Mouse (Mus musculus): ENCODE data around the gene Tmem82.

Gene Tmem82

GRCm38 (mm10) chr4:141618565-141619243 lies at the start of gene Tmem82:
Gene Tmem82, minus strand, starts transcription at chr4:141618633.
- Histone ChIP-seq H3K36me3 (ENCODE audit: control insufficient read depth, insufficient read depth, low read length, poor library complexity, severe bottlenecking) (no peaks in the 10 kb centered on the region), H3K27me3 (ENCODE audit: control insufficient read depth, insufficient read depth, low read length, poor library complexity, severe bottlenecking) (no peaks in the 10 kb centered on the region)
- peak; percentile 81 for DNase-seq (ENCODE audit: low read depth, low spot score)

GRCm38 (mm10) chr4:141664799-141665198 lies 46.4 kb upstream of the Tmem82 start, which contains the start of gene Plekhm2:
Gene Plekhm2, minus strand, starts transcription at chr4:141664899.
- DNase-seq (ENCODE audit: low read depth, low spot score): no peak
- no peaks in the 10 kb centered on the region for H3K36me3 ChIP-seq (ENCODE audit: control insufficient read depth, insufficient read depth, low read length, poor library complexity, severe bottlenecking)
- no peaks in the 10 kb centered on the region for H3K27me3 ChIP-seq (ENCODE audit: control insufficient read depth, insufficient read depth, low read length, poor library complexity, severe bottlenecking)

GRCm38 (mm10) chr4:141664011-141664745 lies 45.7 kb upstream of the Tmem82 start:
- no peaks in the 10 kb centered on the region for H3K36me3 ChIP-seq (ENCODE audit: control insufficient read depth, insufficient read depth, low read length, poor library complexity, severe bottlenecking)
- peak; percentile 64 for DNase-seq (ENCODE audit: low read depth, low spot score)
- no peaks in the 10 kb centered on the region for H3K27me3 ChIP-seq (ENCODE audit: control insufficient read depth, insufficient read depth, low read length, poor library complexity, severe bottlenecking)

- Histone ChIP-seq H3K36me3 (ENCODE audit: control insufficient read depth, insufficient read depth, low read length, poor library complexity, severe bottlenecking) (no peaks in the 10 kb centered on the region), H3K27me3 (ENCODE audit: control insufficient read depth, insufficient read depth, low read length, poor library complexity, severe bottlenecking) (no peaks in the 10 kb centered on the region)
- peak; percentile 12 for DNase-seq (ENCODE audit: low read depth, low spot score)
These were observed 44.9 kb upstream of the Tmem82 start for GRCm38 (mm10) chr4:141663122-141663931.

- DNase-seq (ENCODE audit: low read depth, low spot score): no peak
- Histone ChIP-seq H3K36me3 (ENCODE audit: control insufficient read depth, insufficient read depth, low read length, poor library complexity, severe bottlenecking) (no peaks in the 10 kb centered on the region), H3K27me3 (ENCODE audit: control insufficient read depth, insufficient read depth, low read length, poor library complexity, severe bottlenecking) (no peaks in the 10 kb centered on the region)
These were observed 42.5 kb upstream of the Tmem82 start for GRCm38 (mm10) chr4:141660884-141661283.

- Histone ChIP-seq H3K27me3 (ENCODE audit: control insufficient read depth, insufficient read depth, low read length, poor library complexity, severe bottlenecking) (no peaks in the 10 kb centered on the region), H3K36me3 (ENCODE audit: control insufficient read depth, insufficient read depth, low read length, poor library complexity, severe bottlenecking) (no peaks in the 10 kb centered on the region)
- peak; percentile 18 for DNase-seq (ENCODE audit: low read depth, low spot score)
These were observed 41.3 kb upstream of the Tmem82 start for GRCm38 (mm10) chr4:141659739-141660138.

GRCm38 (mm10) chr4:141658846-141659484 lies 40.5 kb upstream of the Tmem82 start:
- no peaks in the 10 kb centered on the region for H3K27me3 ChIP-seq (ENCODE audit: control insufficient read depth, insufficient read depth, low read length, poor library complexity, severe bottlenecking)
- H3K36me3 ChIP-seq (ENCODE audit: control insufficient read depth, insufficient read depth, low read length, poor library complexity, severe bottlenecking): no peaks in the 10 kb centered on the region

GRCm38 (mm10) chr4:141656932-141657331 lies 38.5 kb upstream of the Tmem82 start:
- no peaks in the 10 kb centered on the region for H3K27me3 ChIP-seq (ENCODE audit: control insufficient read depth, insufficient read depth, low read length, poor library complexity, severe bottlenecking)
- no peak for DNase-seq (ENCODE audit: low read depth, low spot score)
- H3K36me3 ChIP-seq (ENCODE audit: control insufficient read depth, insufficient read depth, low read length, poor library complexity, severe bottlenecking): no peaks in the 10 kb centered on the region

More at GRCm38 (mm10) chr4:141658846-141659484, 40.5 kb upstream of the Tmem82 start:
- DNase-seq (ENCODE audit: low read depth, low spot score): no peak

- no peaks in the 10 kb centered on the region for H3K36me3 ChIP-seq (ENCODE audit: control insufficient read depth, insufficient read depth, low read length, poor library complexity, severe bottlenecking)
- no peaks in the 10 kb centered on the region for H3K27me3 ChIP-seq (ENCODE audit: control insufficient read depth, insufficient read depth, low read length, poor library complexity, severe bottlenecking)
- peak; percentile 13 for DNase-seq (ENCODE audit: low read depth, low spot score)
These were observed 37.6 kb upstream of the Tmem82 start for GRCm38 (mm10) chr4:141655908-141656608.

GRCm38 (mm10) chr4:141654509-141654908 lies 36.1 kb upstream of the Tmem82 start:
- Histone ChIP-seq H3K27me3 (ENCODE audit: control insufficient read depth, insufficient read depth, low read length, poor library complexity, severe bottlenecking) (no peaks in the 10 kb centered on the region), H3K36me3 (ENCODE audit: control insufficient read depth, insufficient read depth, low read length, poor library complexity, severe bottlenecking) (no peaks in the 10 kb centered on the region)
- DNase-seq (ENCODE audit: low read depth, low spot score): no peak

- no peak for DNase-seq (ENCODE audit: low read depth, low spot score)
- Histone ChIP-seq H3K27me3 (ENCODE audit: control insufficient read depth, insufficient read depth, low read length, poor library complexity, severe bottlenecking) (no peaks in the 10 kb centered on the region), H3K36me3 (ENCODE audit: control insufficient read depth, insufficient read depth, low read length, poor library complexity, severe bottlenecking) (no peaks in the 10 kb centered on the region)
These were observed 35.4 kb upstream of the Tmem82 start for GRCm38 (mm10) chr4:141653813-141654212.

GRCm38 (mm10) chr4:141653044-141653443 lies 34.6 kb upstream of the Tmem82 start:
- H3K27me3 ChIP-seq (ENCODE audit: control insufficient read depth, insufficient read depth, low read length, poor library complexity, severe bottlenecking): no peaks in the 10 kb centered on the region
- no peaks in the 10 kb centered on the region for H3K36me3 ChIP-seq (ENCODE audit: control insufficient read depth, insufficient read depth, low read length, poor library complexity, severe bottlenecking)
- no peak for DNase-seq (ENCODE audit: low read depth, low spot score)

GRCm38 (mm10) chr4:141651944-141652343 lies 33.5 kb upstream of the Tmem82 start:
- Histone ChIP-seq H3K27me3 (ENCODE audit: control insufficient read depth, insufficient read depth, low read length, poor library complexity, severe bottlenecking) (no peaks in the 10 kb centered on the region), H3K36me3 (ENCODE audit: control insufficient read depth, insufficient read depth, low read length, poor library complexity, severe bottlenecking) (no peaks in the 10 kb centered on the region)
- no peak for DNase-seq (ENCODE audit: low read depth, low spot score)

GRCm38 (mm10) chr4:141651286-141651685 lies 32.9 kb upstream of the Tmem82 start:
- DNase-seq (ENCODE audit: low read depth, low spot score): no peak
- Histone ChIP-seq H3K36me3 (ENCODE audit: control insufficient read depth, insufficient read depth, low read length, poor library complexity, severe bottlenecking) (no peaks in the 10 kb centered on the region), H3K27me3 (ENCODE audit: control insufficient read depth, insufficient read depth, low read length, poor library complexity, severe bottlenecking) (no peaks in the 10 kb centered on the region)

Measured in splenic B cell, adult 2 months (primary cell).